Mouse (Mus musculus): Measurements from ENCODE around the gene Atp1b3.
"Not testable (repeated sequence)": the region's sequence is repeated elsewhere in the genome, so short reads cannot be mapped to it uniquely, and the experiment has no call there.

Atp1b3 gene

GRCm38 (mm10) chr9:96365271-96365872 lies 1.1 kb upstream of the Atp1b3 start:
- ATAC-seq (ENCODE audit: insufficient number of reproducible peaks, low FRiP score, low TSS enrichment): no peak

GRCm38 (mm10) chr9:96363581-96364140 lies 581 bp downstream of the Atp1b3 start:
- ATAC-seq (ENCODE audit: insufficient number of reproducible peaks, low FRiP score, low TSS enrichment): peak; percentile 57

GRCm38 (mm10) chr9:96360056-96360455 lies 4.2 kb downstream of the Atp1b3 start:
- no peak for ATAC-seq (ENCODE audit: insufficient number of reproducible peaks, low FRiP score, low TSS enrichment)

- ATAC-seq (ENCODE audit: insufficient number of reproducible peaks, low FRiP score, low TSS enrichment): no peak
These were observed 10.4 kb downstream of the Atp1b3 start for GRCm38 (mm10) chr9:96353799-96354198.

- no peak for ATAC-seq (ENCODE audit: insufficient number of reproducible peaks, low FRiP score, low TSS enrichment)
These were observed 11.0 kb downstream of the Atp1b3 start for GRCm38 (mm10) chr9:96353121-96353769.

- ATAC-seq (ENCODE audit: insufficient number of reproducible peaks, low FRiP score, low TSS enrichment): not testable (repeated sequence)
These were observed 12.5 kb downstream of the Atp1b3 start for GRCm38 (mm10) chr9:96351771-96352170.

GRCm38 (mm10) chr9:96350476-96350875 lies 13.8 kb downstream of the Atp1b3 start:
- no peak for ATAC-seq (ENCODE audit: insufficient number of reproducible peaks, low FRiP score, low TSS enrichment)

GRCm38 (mm10) chr9:96350010-96350409 lies 14.2 kb downstream of the Atp1b3 start:
- peak; percentile 82 for ATAC-seq (ENCODE audit: insufficient number of reproducible peaks, low FRiP score, low TSS enrichment)

- ATAC-seq (ENCODE audit: insufficient number of reproducible peaks, low FRiP score, low TSS enrichment): no peak
These were observed 15.4 kb downstream of the Atp1b3 start for GRCm38 (mm10) chr9:96348885-96349284.

- no peak for ATAC-seq (ENCODE audit: insufficient number of reproducible peaks, low FRiP score, low TSS enrichment)
These were observed 18.5 kb downstream of the Atp1b3 start for GRCm38 (mm10) chr9:96345750-96346149.

- no peak for ATAC-seq (ENCODE audit: insufficient number of reproducible peaks, low FRiP score, low TSS enrichment)
These were observed 33.1 kb downstream of the Atp1b3 start for GRCm38 (mm10) chr9:96331146-96331545.

- no peak for ATAC-seq (ENCODE audit: insufficient number of reproducible peaks, low FRiP score, low TSS enrichment)
These were observed 36.0 kb downstream of the Atp1b3 start for GRCm38 (mm10) chr9:96328226-96328625.

- ATAC-seq (ENCODE audit: insufficient number of reproducible peaks, low FRiP score, low TSS enrichment): peak; percentile 83
These were observed 37.7 kb downstream of the Atp1b3 start for GRCm38 (mm10) chr9:96326496-96326923.

- no peak for ATAC-seq (ENCODE audit: insufficient number of reproducible peaks, low FRiP score, low TSS enrichment)
These were observed 39.7 kb downstream of the Atp1b3 start for GRCm38 (mm10) chr9:96324502-96324901.

- ATAC-seq (ENCODE audit: insufficient number of reproducible peaks, low FRiP score, low TSS enrichment): no peak
These were observed 41.7 kb downstream of the Atp1b3 start for GRCm38 (mm10) chr9:96322411-96323152.

GRCm38 (mm10) chr9:96320551-96320980 lies 43.7 kb downstream of the Atp1b3 start:
- ATAC-seq (ENCODE audit: insufficient number of reproducible peaks, low FRiP score, low TSS enrichment): no peak

GRCm38 (mm10) chr9:96319333-96319732 lies 44.9 kb downstream of the Atp1b3 start:
- no peak for ATAC-seq (ENCODE audit: insufficient number of reproducible peaks, low FRiP score, low TSS enrichment)

- no peak for ATAC-seq (ENCODE audit: insufficient number of reproducible peaks, low FRiP score, low TSS enrichment)
These were observed 52.2 kb downstream of the Atp1b3 start for GRCm38 (mm10) chr9:96312074-96312473.

- no peak for ATAC-seq (ENCODE audit: insufficient number of reproducible peaks, low FRiP score, low TSS enrichment)
These were observed 55.4 kb downstream of the Atp1b3 start for GRCm38 (mm10) chr9:96308816-96309215.

- no peak for ATAC-seq (ENCODE audit: insufficient number of reproducible peaks, low FRiP score, low TSS enrichment)
These were observed 64.8 kb downstream of the Atp1b3 start for GRCm38 (mm10) chr9:96299324-96300008.

Data from cerebellum, adult (tissue).